Mouse (Mus musculus): Measurements from ENCODE around the gene Canx.
"Not testable (repeated sequence)": the region's sequence is repeated elsewhere in the genome, so short reads cannot be mapped to it uniquely, and the experiment has no call there.

The Canx gene

DNA sequence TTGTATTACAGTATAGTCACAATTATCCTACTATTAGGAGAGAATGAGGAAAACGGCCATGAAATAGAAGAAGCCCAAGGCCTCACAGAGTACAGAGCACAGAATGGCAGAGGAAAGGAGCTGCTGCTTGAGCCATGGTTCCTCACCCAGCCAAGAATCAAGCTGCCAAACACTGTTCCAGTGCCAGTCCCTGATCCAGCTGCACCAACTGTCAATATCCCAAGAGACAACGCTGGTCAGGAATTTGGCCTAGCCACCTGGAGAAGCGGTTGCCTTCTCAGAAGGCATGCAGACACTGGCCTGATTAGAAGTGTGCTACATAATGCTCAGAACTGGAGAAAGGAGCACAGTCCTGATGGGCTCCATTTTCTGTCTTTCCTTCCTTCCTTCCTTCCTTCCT lies 7.7 kb upstream of the Canx start:
- DNase-seq (ENCODE audit: low spot score in 2 of 2), result no peak

- DNase-seq (ENCODE audit: low spot score in 2 of 2), result no peak
These were observed 3.9 kb upstream of the Canx start for GRCm38 (mm10) chr11:50329378-50329777.

DNA sequence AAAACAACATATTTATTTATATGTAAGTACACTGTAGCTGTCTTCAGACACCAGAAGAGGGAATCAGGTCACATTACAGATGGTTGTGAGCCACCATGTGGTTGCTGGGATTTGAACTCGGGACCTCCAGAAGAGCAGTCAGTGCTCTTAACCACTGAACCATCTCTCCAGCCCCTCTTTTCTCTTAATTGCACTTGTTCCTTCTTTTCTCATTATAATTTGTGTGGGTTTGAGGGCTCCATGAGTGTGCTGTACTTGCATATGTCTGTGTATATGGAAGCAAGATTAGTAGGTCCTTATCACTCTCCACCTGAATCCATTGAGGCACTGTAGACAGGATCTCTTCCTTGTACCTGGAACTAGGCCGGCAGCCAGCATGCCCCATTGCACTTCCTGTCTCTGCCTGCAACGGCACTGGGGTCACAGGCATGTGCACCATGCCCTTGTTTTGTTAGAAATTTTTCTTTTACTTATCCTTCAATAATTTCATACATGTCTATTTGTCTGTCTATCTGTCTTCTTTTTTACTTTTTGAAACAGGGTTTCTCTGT lies 2.7 kb upstream of the Canx start:
- DNase-seq (ENCODE audit: low spot score in 2 of 2), result no peak

DNA sequence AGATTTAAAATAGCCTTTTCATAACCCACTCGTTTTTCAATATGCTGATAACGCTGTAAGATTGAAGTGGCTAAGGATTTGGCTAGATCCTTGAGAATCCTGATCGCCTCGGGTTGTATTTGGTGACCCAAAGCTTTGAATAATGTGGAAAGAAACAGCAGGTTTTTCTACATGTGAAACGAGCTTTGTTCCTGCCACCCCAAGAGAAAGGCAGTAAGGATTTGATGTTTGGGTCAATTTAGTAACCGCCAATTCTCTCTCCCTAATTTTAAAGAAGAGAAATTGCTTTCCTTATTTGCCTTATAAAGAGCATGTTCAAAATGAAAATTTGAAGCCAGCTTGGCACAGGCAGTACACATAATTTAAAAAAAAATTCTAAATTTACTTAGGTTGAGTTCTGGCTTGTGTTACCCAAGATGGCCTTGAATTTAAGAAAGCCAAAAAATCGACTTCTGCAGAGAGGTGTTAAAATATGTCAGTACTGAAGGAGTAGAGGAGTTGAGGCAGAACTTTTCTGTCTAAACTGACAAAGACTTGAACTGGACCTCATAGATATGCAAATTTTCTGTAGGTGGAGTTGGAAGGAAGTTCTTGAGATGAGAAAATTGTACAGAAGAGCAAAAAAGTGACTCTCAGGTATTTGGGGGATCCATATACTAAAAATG lies 961 bp upstream of the Canx start:
- DNase-seq (ENCODE audit: low spot score in 2 of 2), result no peak

GRCm38 (mm10) chr11:50324751-50325471 lies 562 bp downstream of the Canx start:
- DNase-seq (ENCODE audit: low spot score in 2 of 2), result no peak

GRCm38 (mm10) chr11:50323843-50324242 lies 1.6 kb downstream of the Canx start:
- no peak for DNase-seq (ENCODE audit: low spot score in 2 of 2)

GRCm38 (mm10) chr11:50322345-50322744 lies 3.1 kb downstream of the Canx start:
- no peak for DNase-seq (ENCODE audit: low spot score in 2 of 2)

DNA sequence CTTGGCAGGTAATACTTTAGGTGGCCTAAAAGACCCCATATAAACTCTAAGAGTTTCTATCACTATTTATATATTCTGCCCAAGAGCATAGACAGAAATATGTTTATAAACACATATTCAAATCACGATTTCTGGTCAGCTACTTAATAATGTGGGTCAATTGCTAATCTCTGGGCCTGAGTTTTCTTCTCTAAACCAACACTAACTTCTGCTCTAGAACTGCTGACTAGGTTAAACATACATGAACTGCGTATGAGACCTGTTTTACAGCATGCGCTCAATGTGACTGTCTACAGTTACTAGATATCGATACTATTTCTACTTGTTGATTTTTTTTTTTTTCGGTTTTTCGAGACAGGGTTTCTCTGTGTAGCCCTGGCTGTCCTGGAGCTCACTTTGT lies 4.2 kb downstream of the Canx start:
- DNase-seq (ENCODE audit: low spot score in 2 of 2), result no peak

DNA sequence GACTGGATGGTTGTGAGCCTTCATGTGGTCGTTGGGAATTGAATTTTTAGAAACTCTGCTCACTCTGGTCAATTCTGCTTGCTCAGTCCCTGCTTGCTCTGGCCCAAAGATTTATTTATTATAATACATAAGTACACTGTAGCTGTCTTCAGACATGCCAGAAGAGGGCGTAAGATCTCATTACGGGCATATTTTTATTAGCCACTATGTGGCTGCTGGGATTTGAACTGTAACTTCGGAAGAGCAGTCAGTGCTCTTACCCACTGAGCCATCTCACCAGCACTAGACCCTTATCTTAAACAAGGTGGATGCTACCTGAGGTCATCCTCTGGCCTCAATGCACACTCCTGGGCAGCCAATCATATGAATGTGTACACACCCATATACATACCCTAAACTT lies 6.1 kb downstream of the Canx start:
- not testable (repeated sequence) for DNase-seq (ENCODE audit: low spot score in 2 of 2)

DNA sequence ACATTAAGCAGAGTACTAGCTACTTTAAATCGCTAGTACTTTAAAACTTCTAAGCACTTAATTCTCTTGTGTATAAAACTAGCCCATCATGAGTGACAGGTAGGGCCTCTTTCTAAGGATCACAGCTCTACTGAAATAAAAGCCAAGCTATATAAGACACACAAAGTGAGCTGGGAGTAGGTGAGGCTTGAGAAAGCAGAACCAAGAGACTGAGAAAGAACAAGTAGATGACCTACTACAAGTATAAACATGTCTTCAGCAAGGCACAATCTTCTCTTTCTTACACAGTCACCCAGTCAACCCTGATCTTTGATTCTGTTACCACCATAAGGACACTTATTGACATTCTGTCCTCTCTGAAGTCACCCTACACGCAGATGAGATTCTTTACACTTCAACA lies 12.7 kb downstream of the Canx start:
- DNase-seq (ENCODE audit: low spot score in 2 of 2), result no peak

DNA sequence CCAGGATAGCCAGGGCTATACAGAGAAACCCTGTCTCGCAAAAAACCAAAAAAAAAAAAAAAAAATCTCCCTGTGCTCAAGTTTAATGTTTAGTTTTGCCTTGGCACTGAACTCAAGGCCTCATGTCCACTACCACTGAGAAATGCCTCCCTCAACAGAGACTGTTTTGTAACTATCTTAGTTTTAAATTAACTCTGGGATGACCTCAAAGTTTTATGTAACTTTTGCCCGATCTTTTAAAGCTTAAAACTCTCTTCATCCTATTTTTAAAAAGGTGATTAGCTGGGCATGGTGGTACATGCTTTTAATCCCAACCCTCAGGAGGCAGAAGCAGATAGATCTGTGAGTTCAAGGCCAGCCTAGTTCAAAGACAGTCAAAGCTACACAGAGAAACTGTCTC lies 22.1 kb downstream of the Canx start:
- no peak for DNase-seq (ENCODE audit: low spot score in 2 of 2)

DNA sequence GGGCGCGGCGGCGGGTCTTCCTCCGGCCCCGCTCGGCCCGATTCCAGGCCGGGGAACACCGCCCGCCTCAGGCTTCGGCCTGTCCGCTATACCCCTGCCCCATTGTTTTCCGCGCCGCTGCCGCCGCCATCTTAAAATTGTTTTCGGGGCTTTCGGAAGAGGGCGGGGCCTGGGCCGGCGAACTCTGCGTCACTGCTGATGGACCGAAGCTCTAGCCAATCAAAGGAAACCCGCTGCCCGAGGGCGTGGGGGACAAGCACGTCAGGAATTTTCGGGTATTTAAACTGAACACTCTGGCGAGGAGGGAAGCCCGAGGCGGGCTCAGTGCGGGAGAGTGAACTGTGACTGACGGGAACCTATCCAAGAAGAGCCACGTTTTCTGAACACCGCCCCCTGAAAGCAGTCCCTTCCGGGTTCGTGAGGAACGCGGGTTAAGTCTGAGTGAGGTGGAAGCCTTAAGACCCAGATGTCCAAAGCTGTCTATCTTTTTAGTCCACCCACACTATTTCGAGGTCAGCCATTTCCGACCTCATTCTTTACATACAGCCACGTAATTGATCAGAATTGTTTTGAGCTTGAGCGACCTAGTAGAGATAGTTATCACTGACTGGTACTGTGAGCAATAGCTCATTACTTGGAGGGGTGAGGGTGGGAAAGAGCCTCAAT lies 33.1 kb downstream of the Canx start, which contains the start of gene Maml1:
Maml1 (minus strand) TSS at position 122 of the 666 bp plus-strand sequence.
- peak; percentile 96 to 98 for DNase-seq (ENCODE audit: low spot score in 2 of 2)

DNA sequence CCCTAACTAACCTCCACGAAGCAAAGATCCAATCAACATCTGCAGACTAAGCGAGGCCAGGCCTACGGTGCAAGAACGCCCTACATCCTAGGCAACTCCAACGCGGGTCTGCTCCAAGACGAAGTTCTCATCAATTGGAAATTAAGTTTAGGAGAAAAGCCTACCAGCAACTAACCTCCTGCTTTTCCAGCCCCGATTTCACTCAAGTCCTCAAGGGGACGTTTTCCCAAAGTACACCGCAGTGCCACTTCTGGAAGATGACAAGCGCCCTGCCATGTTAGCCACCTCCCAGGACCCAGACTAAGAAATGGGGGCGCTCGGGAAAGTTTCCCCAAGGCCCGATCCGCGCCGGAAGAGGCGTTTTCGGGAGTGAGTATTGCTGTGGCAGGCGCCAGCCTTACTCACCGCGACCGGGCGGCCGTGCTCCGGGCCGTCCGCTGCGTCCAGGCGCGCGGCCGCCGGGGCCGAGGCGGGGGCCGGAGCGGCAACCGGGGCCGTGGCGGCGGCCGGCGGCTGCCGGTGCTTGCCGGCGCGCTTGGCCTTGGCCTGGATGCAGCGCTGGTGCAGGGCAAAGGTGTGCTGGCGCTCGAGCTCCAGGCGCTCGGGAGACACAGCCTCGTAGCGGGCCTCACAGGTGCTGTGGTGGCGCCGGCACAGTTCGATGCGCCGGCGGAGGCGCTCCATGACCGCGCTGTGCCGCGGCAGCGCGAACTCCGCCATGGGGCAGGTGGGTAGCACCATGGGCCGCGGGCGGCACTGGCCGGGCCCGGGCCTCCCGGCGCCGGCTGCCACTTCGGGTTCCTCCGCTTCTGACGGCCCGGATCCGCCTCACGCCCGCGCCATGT lies 33.9 kb downstream of the Canx start:
- DNase-seq (ENCODE audit: low spot score in 2 of 2), result peak in 1 of 2 experiments; percentile 45

GRCm38 (mm10) chr11:50290486-50291225 lies 34.8 kb downstream of the Canx start:
- DNase-seq (ENCODE audit: low spot score in 2 of 2), result no peak

DNA sequence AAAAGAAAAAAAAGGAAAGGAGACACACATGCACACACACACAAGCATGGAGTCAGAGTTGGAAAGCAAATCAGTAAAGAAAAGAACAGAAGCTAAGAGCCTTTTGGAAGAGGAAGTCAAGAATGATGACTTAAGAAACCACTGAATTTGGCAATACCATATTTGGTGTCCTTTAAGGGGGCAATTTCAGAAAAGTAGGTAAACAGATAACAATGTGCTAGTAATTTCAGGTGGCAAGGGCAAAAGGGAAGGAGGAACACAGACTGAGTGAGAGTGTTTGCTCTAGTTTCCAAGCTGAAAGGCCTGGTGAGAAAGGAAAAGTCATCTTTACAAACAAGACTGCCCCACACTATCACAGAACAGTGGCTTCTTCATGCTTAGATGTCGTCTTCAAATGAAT lies 39.0 kb downstream of the Canx start:
- no peak for DNase-seq (ENCODE audit: low spot score in 2 of 2)

DNA sequence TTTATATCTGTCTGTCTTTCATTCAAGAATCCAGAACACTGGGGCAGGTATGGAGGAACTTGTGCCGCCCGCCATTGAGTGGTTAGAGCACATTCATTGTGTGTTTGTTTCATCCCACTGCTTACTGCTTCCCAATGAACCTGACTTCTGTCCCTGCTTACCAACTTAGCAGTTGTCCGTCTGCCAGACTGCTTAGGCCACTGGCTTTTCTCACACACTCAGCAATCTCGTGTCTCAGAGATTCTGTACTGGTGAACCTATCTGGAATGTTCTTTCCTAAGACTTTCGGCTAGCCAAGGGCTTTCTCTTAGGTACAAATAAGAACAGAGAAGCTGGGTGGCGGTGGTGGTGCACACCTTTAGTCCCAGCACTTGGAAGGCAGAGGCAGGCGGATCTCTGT lies 39.8 kb downstream of the Canx start:
- DNase-seq (ENCODE audit: low spot score in 2 of 2), result no peak

DNA sequence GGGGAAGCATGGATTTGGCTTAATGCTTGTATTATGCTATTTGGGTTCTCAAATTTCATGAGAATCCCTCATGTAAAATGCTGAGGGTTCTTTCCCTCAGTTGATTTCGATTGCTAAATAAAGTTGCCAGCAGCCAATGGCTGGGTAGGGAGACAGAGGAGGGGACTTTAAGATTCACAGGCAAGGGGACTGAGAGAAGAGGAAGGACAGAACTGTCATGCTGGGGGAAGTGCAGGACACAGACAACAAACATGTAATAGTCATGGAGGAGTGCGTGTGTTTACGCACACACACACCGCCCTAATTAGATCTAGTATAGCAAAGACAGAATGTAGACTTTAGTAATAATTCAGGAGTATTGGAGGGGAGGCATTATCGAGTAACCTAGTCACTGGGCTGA lies 40.2 kb downstream of the Canx start:
- no peak for DNase-seq (ENCODE audit: low spot score in 2 of 2)

GRCm38 (mm10) chr11:50280053-50280452 lies 45.4 kb downstream of the Canx start:
- no peak for DNase-seq (ENCODE audit: low spot score in 2 of 2)

DNA sequence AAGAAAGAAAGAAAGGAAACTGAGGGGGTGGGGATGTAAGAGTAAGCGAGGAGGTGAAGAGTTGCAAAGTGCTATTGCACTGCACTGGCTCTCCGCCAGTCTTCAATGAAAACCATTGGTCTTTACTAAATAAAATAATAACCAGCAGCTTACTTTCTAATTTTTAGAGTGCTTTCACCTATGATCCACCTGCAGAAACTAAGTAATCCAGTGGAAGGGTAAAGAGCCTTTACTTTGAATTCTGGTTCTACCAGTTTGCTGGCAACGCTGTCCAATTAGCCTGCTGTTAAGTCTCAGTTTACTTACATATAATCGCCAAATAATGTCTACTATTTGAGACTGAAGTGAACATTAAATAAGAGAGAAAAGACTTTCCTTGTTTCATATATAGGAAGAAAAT lies 46.5 kb downstream of the Canx start:
- DNase-seq (ENCODE audit: low spot score in 2 of 2), result no peak

DNA sequence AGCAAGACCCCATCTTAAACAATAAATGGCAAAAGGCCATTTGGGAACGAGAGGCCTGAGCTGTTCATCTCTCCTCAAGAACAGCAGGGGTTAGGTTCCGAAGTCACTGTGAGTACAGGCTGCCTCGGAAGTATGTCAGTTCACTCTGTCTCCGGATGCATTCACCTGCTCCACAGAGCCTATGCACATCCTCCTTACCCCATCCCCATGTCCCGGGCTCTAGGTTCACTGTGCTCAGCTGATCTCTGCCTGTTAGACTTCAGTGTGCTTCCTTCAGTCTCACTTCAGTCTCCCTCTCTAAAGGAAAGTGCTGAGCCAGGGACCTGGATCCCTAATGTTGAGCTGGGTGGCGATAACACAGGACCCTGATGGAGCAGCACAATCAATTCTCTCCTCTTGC lies 47.8 kb downstream of the Canx start:
- DNase-seq (ENCODE audit: low spot score in 2 of 2), result no peak

DNA sequence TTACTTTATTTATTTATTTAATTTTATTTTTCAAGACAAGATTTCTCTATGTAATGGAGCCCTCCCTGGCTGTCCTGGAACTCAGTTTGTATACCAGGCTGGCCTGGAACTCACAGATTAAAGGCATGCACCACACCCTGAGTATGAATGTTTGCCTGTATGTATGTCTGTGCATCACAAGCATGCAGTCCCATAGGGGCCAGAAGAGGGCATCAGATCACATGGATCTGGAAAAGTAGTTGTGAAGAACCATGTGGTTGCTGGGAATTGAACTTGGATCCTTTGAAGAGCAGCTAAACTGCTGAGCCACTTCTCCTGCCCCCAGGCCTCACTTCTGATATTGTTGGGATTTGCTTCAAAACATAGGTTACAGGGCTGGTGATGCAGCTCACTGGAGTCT lies 48.4 kb downstream of the Canx start:
- DNase-seq (ENCODE audit: low spot score in 2 of 2), result no peak
